Mouse (Mus musculus): ENCODE data around the gene Cmc2. TPM values are rescaled to one million over a fixed set of nuclear protein-coding genes. Genes with fewer than 3 reads are reported as not detected.

Cmc2 gene
- polyA plus RNA-seq, 2 experiments: 29.0 to 69.3 TPM

DNA sequence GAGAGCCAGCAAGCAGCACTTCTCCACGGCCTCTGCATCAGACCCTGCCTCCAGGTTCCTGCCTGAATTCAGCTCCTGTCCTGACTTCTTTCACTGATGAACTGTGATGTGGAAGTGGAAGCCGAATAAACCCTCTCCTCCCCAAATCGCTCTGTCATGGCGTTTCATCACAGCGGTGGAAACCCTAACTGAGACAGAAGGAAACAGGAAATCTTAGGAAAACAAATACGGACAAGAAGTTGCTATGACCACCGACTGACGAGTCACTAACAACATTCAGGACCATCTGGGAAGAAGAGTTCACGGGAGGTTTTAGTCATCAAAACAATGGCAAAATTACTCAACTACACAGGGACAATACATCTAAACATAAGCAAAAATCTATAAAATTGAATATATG, 28.6 kb downstream of the Cmc2 start:
- H3K9me3 ChIP-seq (ENCODE audit: control insufficient read depth, low read length): no peaks in the 10 kb centered on the region
- H3K27ac ChIP-seq (replicated peaks; ENCODE audit: low read depth, low read length): no peak overlapping the region
- no peak overlapping the region for H3K9ac ChIP-seq (ENCODE audit: low read depth, low read length, severe bottlenecking)
- TF ChIP-seq POLR2A (IDR thresholded peaks at IDR 0.05; ENCODE audit: borderline replicate concordance, extremely low read depth, insufficient read depth, insufficient read length): no peak
- H3K36me3 ChIP-seq (ENCODE audit: control insufficient read depth, insufficient read depth, low read length): peaks cover 22% of the 10 kb centered on the region
- ATAC-seq (ENCODE audit: low FRiP score, low read depth) (no peak), DNase-seq (ENCODE audit: low spot score) (no peak)
- H3K4me3 ChIP-seq (replicated peaks; ENCODE audit: low read length): no peak overlapping the region
- WGBS: 82% methylated on average over 9 of the region's 9 CpGs
- H3K27me3 ChIP-seq (ENCODE audit: control insufficient read depth, insufficient read depth, low read length): no peaks in the 10 kb centered on the region
- no peak overlapping the region for H3K4me2 ChIP-seq (replicated peaks; ENCODE audit: low read depth, low read length, severe bottlenecking)
- no peaks in the 10 kb centered on the region for H3K4me1 ChIP-seq (ENCODE audit: control insufficient read depth, insufficient read depth, low read length)

DNA sequence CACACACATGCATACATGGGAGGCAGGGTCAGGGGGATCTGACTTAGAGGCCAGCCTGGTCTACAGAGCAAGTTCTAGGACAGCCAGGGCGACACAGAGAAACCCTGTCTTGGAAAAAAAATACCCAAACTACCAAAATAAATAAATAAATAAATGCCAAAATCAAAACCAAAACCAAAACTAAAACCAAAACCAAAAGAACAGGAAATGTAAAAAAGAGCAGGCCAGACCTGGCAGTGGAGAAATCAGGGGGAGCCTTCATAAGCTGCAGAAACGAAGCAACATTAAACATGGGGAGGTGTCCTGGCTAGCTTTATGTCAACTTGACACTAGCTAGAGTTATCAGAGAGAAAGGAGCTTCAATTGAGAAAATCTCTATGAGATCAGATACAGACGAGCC, 29.1 kb downstream of the Cmc2 start:
- H3K36me3 ChIP-seq (ENCODE audit: control insufficient read depth, insufficient read depth, low read length): peaks cover 26% of the 10 kb centered on the region
- no peak for ATAC-seq (ENCODE audit: low FRiP score, low read depth)
- 90% methylated on average over 3 of the region's 3 CpGs for WGBS
- no peak overlapping the region for H3K27ac ChIP-seq (replicated peaks; ENCODE audit: low read depth, low read length)
- no peak overlapping the region for H3K9ac ChIP-seq (ENCODE audit: low read depth, low read length, severe bottlenecking)
- TF ChIP-seq POLR2A (IDR thresholded peaks at IDR 0.05; ENCODE audit: borderline replicate concordance, extremely low read depth, insufficient read depth, insufficient read length): no peak
- H3K27me3 ChIP-seq (ENCODE audit: control insufficient read depth, insufficient read depth, low read length): no peaks in the 10 kb centered on the region
- H3K4me3 ChIP-seq (replicated peaks; ENCODE audit: low read length): no peak overlapping the region
- no peak overlapping the region for H3K4me2 ChIP-seq (replicated peaks; ENCODE audit: low read depth, low read length, severe bottlenecking)
- H3K4me1 ChIP-seq (ENCODE audit: control insufficient read depth, insufficient read depth, low read length): no peaks in the 10 kb centered on the region
- no peak for DNase-seq (ENCODE audit: low spot score)
- H3K9me3 ChIP-seq (ENCODE audit: control insufficient read depth, low read length): no peaks in the 10 kb centered on the region

DNA sequence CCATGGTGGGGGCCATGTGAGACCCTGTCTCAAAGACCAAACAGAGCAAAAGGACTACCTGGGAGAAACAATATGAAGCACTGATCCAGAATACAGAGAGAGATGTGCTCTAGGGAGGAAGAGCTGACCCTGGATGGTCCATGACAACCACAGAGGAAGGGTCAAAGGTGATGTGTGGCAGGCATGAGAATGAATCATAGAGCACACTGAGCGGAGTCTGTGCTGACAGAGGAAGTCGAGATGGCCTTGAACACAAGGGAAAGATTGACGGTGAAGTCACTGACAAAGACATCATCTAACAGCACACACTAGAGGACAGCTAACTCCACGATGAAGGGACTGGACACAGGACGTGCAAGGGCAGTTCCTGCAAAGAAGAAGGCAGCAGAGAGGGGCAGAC, 29.8 kb downstream of the Cmc2 start:
- Histone ChIP-seq H3K9me3 (ENCODE audit: control insufficient read depth, low read length) (no peaks in the 10 kb centered on the region), H3K4me2 (replicated peaks; ENCODE audit: low read depth, low read length, severe bottlenecking) (no peak overlapping the region), H3K27me3 (ENCODE audit: control insufficient read depth, insufficient read depth, low read length) (no peaks in the 10 kb centered on the region), H3K27ac (replicated peaks; ENCODE audit: low read depth, low read length) (no peak overlapping the region), H3K4me1 (ENCODE audit: control insufficient read depth, insufficient read depth, low read length) (no peaks in the 10 kb centered on the region), H3K36me3 (ENCODE audit: control insufficient read depth, insufficient read depth, low read length) (peaks cover 26% of the 10 kb centered on the region), H3K4me3 (replicated peaks; ENCODE audit: low read length) (no peak overlapping the region), H3K9ac (ENCODE audit: low read depth, low read length, severe bottlenecking) (no peak overlapping the region)
- TF ChIP-seq POLR2A (IDR thresholded peaks at IDR 0.05; ENCODE audit: borderline replicate concordance, extremely low read depth, insufficient read depth, insufficient read length): no peak
- DNase-seq (ENCODE audit: low spot score) (no peak), ATAC-seq (ENCODE audit: low FRiP score, low read depth) (no peak)
- WGBS: 93% methylated on average over 5 of the region's 5 CpGs

DNA sequence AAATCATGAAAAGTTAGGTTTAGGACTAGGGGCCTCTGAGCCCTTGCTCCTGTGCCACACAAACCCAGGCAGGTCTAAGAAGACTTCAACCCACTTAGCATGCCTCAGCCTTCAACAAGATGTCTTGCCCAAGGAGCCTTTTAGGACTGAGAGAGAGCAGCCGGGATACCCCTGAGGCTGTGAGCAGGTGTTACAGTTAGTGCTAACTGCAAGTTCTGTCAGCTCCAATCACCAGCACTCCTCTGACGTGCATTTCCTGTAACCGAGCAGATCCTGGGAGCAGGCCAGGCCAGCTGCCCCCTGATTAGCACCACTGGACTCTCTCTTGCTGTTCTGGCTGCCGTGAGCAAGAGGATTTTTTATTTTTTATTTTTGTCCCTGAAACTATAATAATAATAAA, 33.4 kb downstream of the Cmc2 start:
- TF ChIP-seq POLR2A (IDR thresholded peaks at IDR 0.05; ENCODE audit: borderline replicate concordance, extremely low read depth, insufficient read depth, insufficient read length): no peak
- no peak overlapping the region for H3K4me2 ChIP-seq (replicated peaks; ENCODE audit: low read depth, low read length, severe bottlenecking)
- ATAC-seq (ENCODE audit: low FRiP score, low read depth) (no peak), DNase-seq (ENCODE audit: low spot score) (no peak)
- peaks cover 26% of the 10 kb centered on the region for H3K36me3 ChIP-seq (ENCODE audit: control insufficient read depth, insufficient read depth, low read length)
- H3K27ac ChIP-seq (replicated peaks; ENCODE audit: low read depth, low read length): no peak overlapping the region
- WGBS: 41% methylated on average over 4 of the region's 4 CpGs
- no peaks in the 10 kb centered on the region for H3K27me3 ChIP-seq (ENCODE audit: control insufficient read depth, insufficient read depth, low read length)
- no peak overlapping the region for H3K9ac ChIP-seq (ENCODE audit: low read depth, low read length, severe bottlenecking)
- H3K4me3 ChIP-seq (replicated peaks; ENCODE audit: low read length): no peak overlapping the region
- H3K9me3 ChIP-seq (ENCODE audit: control insufficient read depth, low read length): no peaks in the 10 kb centered on the region
- no peaks in the 10 kb centered on the region for H3K4me1 ChIP-seq (ENCODE audit: control insufficient read depth, insufficient read depth, low read length)

DNA sequence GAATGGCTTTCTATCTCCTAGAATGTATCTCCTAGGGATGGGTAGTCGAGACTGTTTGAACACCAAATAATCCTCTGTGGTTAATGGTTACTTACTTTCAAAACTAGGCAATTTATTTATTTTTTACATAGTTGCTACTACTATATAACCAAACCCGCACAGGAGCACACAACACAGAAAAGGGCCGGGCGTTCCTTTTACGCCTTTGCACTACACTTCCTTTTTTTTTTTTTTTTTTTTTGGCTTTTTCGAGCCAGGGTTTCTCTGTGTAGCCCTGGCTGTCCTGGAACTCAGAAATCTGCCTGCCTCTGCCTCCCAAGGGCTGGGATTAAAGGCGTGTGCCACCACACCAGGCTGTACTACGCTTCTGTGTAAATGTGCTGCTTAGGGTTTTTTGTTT, 39.9 kb downstream of the Cmc2 start:
- no peak overlapping the region for H3K4me3 ChIP-seq (replicated peaks; ENCODE audit: low read length)
- ATAC-seq (ENCODE audit: low FRiP score, low read depth): no peak
- H3K36me3 ChIP-seq (ENCODE audit: control insufficient read depth, insufficient read depth, low read length): no peaks in the 10 kb centered on the region
- H3K4me2 ChIP-seq (replicated peaks; ENCODE audit: low read depth, low read length, severe bottlenecking): no peak overlapping the region
- H3K27me3 ChIP-seq (ENCODE audit: control insufficient read depth, insufficient read depth, low read length): no peaks in the 10 kb centered on the region
- no peak overlapping the region for H3K27ac ChIP-seq (replicated peaks; ENCODE audit: low read depth, low read length)
- H3K9me3 ChIP-seq (ENCODE audit: control insufficient read depth, low read length): no peaks in the 10 kb centered on the region
- WGBS: 95% methylated on average over 8 of the region's 8 CpGs
- TF ChIP-seq POLR2A (IDR thresholded peaks at IDR 0.05; ENCODE audit: borderline replicate concordance, extremely low read depth, insufficient read depth, insufficient read length): no peak
- no peak overlapping the region for H3K9ac ChIP-seq (ENCODE audit: low read depth, low read length, severe bottlenecking)
- H3K4me1 ChIP-seq (ENCODE audit: control insufficient read depth, insufficient read depth, low read length): no peaks in the 10 kb centered on the region
- no peak for DNase-seq (ENCODE audit: low spot score)

All from limb, embryonic 14.5 days (tissue).